Mouse (Mus musculus) kidney, postnatal 0 days (tissue): Measurements from ENCODE around the gene Traf2. TPM values are rescaled to one million over a fixed set of nuclear protein-coding genes. Genes with fewer than 3 reads are reported as not detected.

Source experiments
- ATAC-seq: fragments of 200-750 bp; cut with Nextera tagmentation; replicated peaks from 2 replicates; pipeline ENCODE4 v1.8.0; 2017; ENCODE audit warnings: low read depth, moderate number of reproducible peaks, moderate TSS enrichment, moderate library complexity; ENCODE audit not compliant: low FRiP score
- DNase-seq: peaks from one replicate; pipeline ENCODE4 v3.0.0-alpha.2; 2016; ENCODE audit warnings: low spot score
- H3K27ac ChIP-seq: fragments of 300-500 bp; sonication (generic); 2 replicates; pipeline ENCODE4 v1.5.1; 2014; ENCODE audit warnings: mild to moderate bottlenecking
- H3K27me3 ChIP-seq: fragments of 300-500 bp; sonication (generic); 2 replicates; pipeline ENCODE4 v1.6.1; 2014; ENCODE audit warnings: low read length, mixed read lengths; ENCODE audit not compliant: insufficient read depth
- H3K36me3 ChIP-seq: fragments of 300-500 bp; sonication (generic); 2 replicates; pipeline ENCODE4 v1.6.1; 2014; ENCODE audit warnings: low read length, mixed read lengths; ENCODE audit not compliant: insufficient read depth
- H3K4me1 ChIP-seq: fragments of 300-500 bp; sonication (generic); replicated peaks from 2 replicates; pipeline ENCODE4 v1.6.1; 2014; ENCODE audit warnings: antibody characterized with exemption, low read length, mixed read lengths; ENCODE audit not compliant: insufficient read depth
- H3K4me2 ChIP-seq: fragments of 300-500 bp; sonication (generic); 2 replicates; pipeline ENCODE4 v1.6.1; 2014; ENCODE audit warnings: mild to moderate bottlenecking, low read length, moderate library complexity, mixed read lengths
- H3K4me3 ChIP-seq: fragments of 300-500 bp; sonication (generic); replicated peaks from 2 replicates; pipeline ENCODE4 v1.5.1; 2014; ENCODE audit warnings: low read depth, low read length
- H3K9ac ChIP-seq: fragments of 300-500 bp; sonication (generic); 2 replicates; pipeline ENCODE4 v1.6.1; 2014; ENCODE audit warnings: low read depth, low read length
- H3K9me3 ChIP-seq: fragments of 300-500 bp; sonication (generic); replicated peaks from 2 replicates; pipeline ENCODE4 v1.6.1; 2016; ENCODE audit warnings: low read length, inconsistent platforms, mixed read lengths
- CTCF ChIP-seq: IDR thresholded peaks from 2 replicates; pipeline ENCODE4 v1.5.1; 2016; ENCODE audit warnings: antibody characterized with exemption, low read depth, mild to moderate bottlenecking, moderate library complexity
- WGBS: fragments of 180-500 bp; shearing (Covaris S2); extraction: QIAGEN DNeasy Blood & Tissue Kit; methylation state at CpG from one replicate; pipeline ENCODE4 v1.1.7; 2014; 5-methylcytosine and 5-hydroxymethylcytosine counted together
- polyA plus RNA-seq: library from polyadenylated mRNA; unstranded; fragments of >200 nt; fragmentation: Nextera tagmentation; extraction: Ambion mirVana; gene quantifications from 2 replicates; pipeline ENCODE4 v1.2.1, GENCODE M21; 2015

Gene Traf2
- polyA plus RNA-seq, 1 experiment from 2014 or later = 24.4 TPM

GRCm38 (mm10) chr2:25536531-25536930, 10.2 kb downstream of the Traf2 start:
- peaks cover 4% of the 10 kb centered on the region; the same call in 1 of the 2 replicates for H3K4me1 ChIP-seq
- TF ChIP-seq CTCF = no peak
- DNase-seq (no peak), ATAC-seq (no peak)
- peaks cover 46% of the 10 kb centered on the region; the same call in 1 of the 2 replicates for H3K36me3 ChIP-seq
- no peak overlapping the region for H3K4me2 ChIP-seq
- no peaks in the 10 kb centered on the region for H3K9me3 ChIP-seq
- H3K27me3 ChIP-seq = no peaks in the 10 kb centered on the region
- no peak overlapping the region for H3K4me3 ChIP-seq
- WGBS = 84% methylated on average over 8 of the region's 8 CpGs
- no peak overlapping the region for H3K9ac ChIP-seq
- no peak overlapping the region for H3K27ac ChIP-seq

- H3K4me3 ChIP-seq = no peak overlapping the region
- no peak for TF ChIP-seq CTCF
- no peaks in the 10 kb centered on the region for H3K9me3 ChIP-seq
- no peaks in the 10 kb centered on the region; the same call in 1 of the 2 replicates for H3K4me1 ChIP-seq
- WGBS = 94% methylated on average over 2 of the region's 2 CpGs
- H3K4me2 ChIP-seq = no peak overlapping the region
- ATAC-seq (no peak), DNase-seq (no peak)
- H3K9ac ChIP-seq = no peak overlapping the region
- H3K36me3 ChIP-seq = peaks cover 58% of the 10 kb centered on the region; the same call in 1 of the 2 replicates
- H3K27ac ChIP-seq = no peak overlapping the region
- no peaks in the 10 kb centered on the region for H3K27me3 ChIP-seq
Measured at GRCm38 (mm10) chr2:25534866-25535182, 11.9 kb downstream of the Traf2 start.

GRCm38 (mm10) chr2:25534178-25534865, 12.4 kb downstream of the Traf2 start:
- 82% methylated on average over 3 of the region's 3 CpGs for WGBS

GRCm38 (mm10) chr2:25533707-25534106, 13.0 kb downstream of the Traf2 start:
- WGBS = 91% methylated on average over 2 of the region's 2 CpGs
- Histone ChIP-seq H3K4me2 (no peak overlapping the region), H3K27ac (no peak overlapping the region), H3K27me3 (no peaks in the 10 kb centered on the region), H3K9ac (no peak overlapping the region), H3K36me3 (peaks cover 66% of the 10 kb centered on the region), H3K4me3 (no peak overlapping the region), H3K9me3 (no peaks in the 10 kb centered on the region), H3K4me1 (no peaks in the 10 kb centered on the region)
- no peak for ATAC-seq
- no peak for TF ChIP-seq CTCF
- no peak for DNase-seq

More at GRCm38 (mm10) chr2:25534178-25534865, 12.4 kb downstream of the Traf2 start:
- H3K4me2 ChIP-seq = no peak overlapping the region
- DNase-seq = no peak
- no peaks in the 10 kb centered on the region for H3K4me1 ChIP-seq
- no peak for TF ChIP-seq CTCF
- no peaks in the 10 kb centered on the region for H3K27me3 ChIP-seq
- H3K36me3 ChIP-seq = peaks cover 60% of the 10 kb centered on the region
- H3K27ac ChIP-seq = 0 out of 2 replicates have a peak overlapping the region, but pooled peaks have one; percentile 13
- no peaks in the 10 kb centered on the region for H3K9me3 ChIP-seq
- H3K9ac ChIP-seq = no peak overlapping the region
- H3K4me3 ChIP-seq = no peak overlapping the region
- no peak for ATAC-seq

GRCm38 (mm10) chr2:25526510-25527302, 20.0 kb downstream of the Traf2 start:
- Histone ChIP-seq H3K4me1 (no peaks in the 10 kb centered on the region), H3K27ac (no peak overlapping the region), H3K9ac (no peak overlapping the region), H3K9me3 (no peaks in the 10 kb centered on the region), H3K27me3 (no peaks in the 10 kb centered on the region), H3K4me2 (no peak overlapping the region), H3K36me3 (peaks cover 69% of the 10 kb centered on the region), H3K4me3 (no peak overlapping the region)
- TF ChIP-seq CTCF = no peak
- no peak for ATAC-seq
- no peak for DNase-seq
- WGBS = 86% methylated on average over 9 of the region's 9 CpGs

GRCm38 (mm10) chr2:25509912-25510311, 36.8 kb downstream of the Traf2 start:
- Histone ChIP-seq H3K4me3 (no peak overlapping the region), H3K4me2 (no peak overlapping the region), H3K27ac (no peak overlapping the region), H3K27me3 (no peaks in the 10 kb centered on the region), H3K36me3 (peaks cover 10% of the 10 kb centered on the region), H3K4me1 (no peaks in the 10 kb centered on the region), H3K9ac (no peak overlapping the region), H3K9me3 (no peaks in the 10 kb centered on the region)
- DNase-seq (no peak), ATAC-seq (no peak)
- peak; percentile 58 for TF ChIP-seq CTCF
- WGBS = 71% methylated on average over 3 of the region's 3 CpGs
